Mouse (Mus musculus) kidney, adult 9 months (tissue): Measurements from ENCODE around the gene Dpp3.
"Not testable (repeated sequence)": the region's sequence is repeated elsewhere in the genome, so short reads cannot be mapped to it uniquely, and the experiment has no call there.

Experiments used
- DNase-seq: peaks from one replicate; pipeline ENCODE4 v3.0.0; 2022

Gene Dpp3

DNA sequence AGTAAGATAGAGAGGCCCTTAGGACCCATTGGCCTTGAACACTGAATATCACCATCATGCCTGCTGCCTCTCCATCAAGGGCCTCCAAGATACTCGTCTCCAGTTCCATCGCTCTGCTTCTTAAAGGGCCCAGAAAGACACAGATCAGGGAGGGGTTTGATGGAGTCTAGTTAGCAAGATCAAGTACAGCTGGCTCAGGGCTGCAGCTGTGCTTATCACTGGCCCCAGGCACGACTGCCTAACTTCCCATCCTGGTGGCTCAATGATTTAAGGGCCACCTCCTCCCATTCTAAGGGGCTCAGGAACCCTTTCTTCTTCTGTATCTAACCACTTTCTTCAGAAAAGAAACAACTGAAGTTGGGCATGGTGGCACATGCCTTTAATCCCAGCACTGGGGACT, 36.3 kb downstream of the Dpp3 start:
- DNase-seq: no peak

GRCm38 (mm10) chr19:4889791-4890190, 38.3 kb downstream of the Dpp3 start:
- DNase-seq: no peak

GRCm38 (mm10) chr19:4883961-4884360, 44.1 kb downstream of the Dpp3 start:
- DNase-seq: no peak

- no peak for DNase-seq
Measured at GRCm38 (mm10) chr19:4879324-4879703, 48.8 kb downstream of the Dpp3 start.

GRCm38 (mm10) chr19:4878405-4879323, 49.4 kb downstream of the Dpp3 start, which contains the start of gene Zdhhc24:
Zdhhc24 (plus strand) TSS chr19:4878668.
- DNase-seq: peak; percentile 97

DNA sequence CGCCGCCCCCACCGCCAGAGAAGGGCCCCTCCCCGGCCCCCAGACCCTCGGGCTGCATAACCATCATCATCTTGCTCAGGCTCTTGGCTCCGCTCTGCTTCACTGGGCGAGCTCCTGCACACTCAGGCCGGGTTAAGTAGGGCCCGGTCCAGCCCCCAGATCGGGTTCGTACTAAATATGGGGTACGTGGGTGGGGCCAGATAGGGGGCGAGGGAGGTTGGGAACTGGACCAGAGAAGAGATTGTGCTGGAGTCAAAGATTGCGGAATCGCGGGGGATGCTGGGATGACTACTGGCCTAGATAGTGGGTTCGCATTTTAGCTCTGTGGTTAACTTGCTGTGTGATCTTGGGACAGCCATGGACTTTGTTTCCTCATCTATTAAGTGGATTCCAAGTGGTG, 50.3 kb downstream of the Dpp3 start, which contains the start of gene Actn3:
Gene Actn3 (minus strand): TSS at position 125 of the 400 bp plus-strand sequence.
- DNase-seq: peak; percentile 24

DNA sequence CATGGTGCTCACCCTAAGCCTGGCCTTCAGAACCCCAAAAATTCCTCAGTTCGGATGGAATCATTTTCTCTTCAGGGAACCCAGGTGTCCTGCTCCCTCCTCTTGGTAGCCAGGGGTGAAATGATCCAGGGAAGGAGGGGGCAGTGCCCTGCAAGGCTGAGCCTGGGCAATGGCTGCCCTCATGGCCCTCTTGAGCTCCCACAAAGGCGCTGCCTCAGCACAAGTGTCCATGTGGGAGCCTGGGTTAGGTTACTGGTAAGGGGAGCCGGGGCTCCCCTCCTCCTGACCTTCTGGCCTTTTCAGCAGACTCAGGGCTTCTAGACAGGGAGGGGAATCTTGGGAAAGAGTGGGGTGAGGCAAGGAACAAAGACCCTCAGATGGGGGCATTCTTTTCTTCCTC, 51.3 kb downstream of the Dpp3 start:
- DNase-seq: no peak

GRCm38 (mm10) chr19:4876241-4876640, 51.8 kb downstream of the Dpp3 start:
- no peak for DNase-seq

GRCm38 (mm10) chr19:4874613-4875012, 53.5 kb downstream of the Dpp3 start:
- not testable (repeated sequence) for DNase-seq

DNA sequence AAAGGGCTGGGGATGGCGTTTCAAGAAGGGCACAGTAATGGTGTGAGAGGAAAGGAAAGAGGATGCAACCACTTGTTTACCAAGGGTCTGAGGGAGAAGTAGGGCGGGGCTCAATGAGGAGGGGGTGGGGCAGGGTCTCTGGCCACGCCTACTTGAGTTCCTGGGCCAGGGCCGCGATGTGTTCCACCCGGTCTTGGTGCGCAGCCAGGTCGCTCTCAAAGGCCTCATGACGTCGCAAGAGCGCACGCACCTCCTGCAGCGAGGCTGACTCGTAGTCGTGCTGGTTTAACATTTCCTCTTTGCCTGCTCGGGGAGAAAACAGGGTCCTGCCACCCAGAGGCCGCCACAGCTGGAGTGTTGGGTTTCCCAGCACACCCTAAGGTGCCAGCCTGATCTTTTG, 62.9 kb downstream of the Dpp3 start:
- DNase-seq: no peak

- DNase-seq: no peak
Measured at GRCm38 (mm10) chr19:4863048-4863447, 65.0 kb downstream of the Dpp3 start.

DNA sequence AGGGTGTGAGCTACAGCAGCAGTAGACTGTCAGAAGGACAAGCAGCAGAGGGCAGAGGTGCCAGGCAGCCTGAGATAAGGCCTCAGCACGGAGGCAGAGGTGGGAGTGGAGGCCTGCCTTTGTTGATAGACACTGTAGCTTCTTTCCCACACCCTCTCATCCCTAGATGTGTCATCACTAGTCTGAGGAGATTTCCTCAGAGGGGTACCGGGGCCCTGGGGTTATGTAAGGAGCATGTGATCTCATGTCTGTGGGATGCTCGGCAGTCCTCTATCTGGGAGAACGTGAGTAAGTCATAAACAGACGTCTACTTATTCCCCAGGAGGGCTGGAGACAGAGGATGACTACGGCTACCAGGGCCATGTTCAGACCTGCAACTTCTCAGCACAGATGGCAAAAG, 69.0 kb downstream of the Dpp3 start:
- DNase-seq: no peak
